Mouse (Mus musculus) thymus, adult 2 months (tissue): ENCODE measurements around the gene Cog6.

Experiments used
- CTCF ChIP-seq: fragments of 200-500 bp; IDR thresholded peaks from 2 replicates; pipeline ENCODE4 v1.5.1; 2012; ENCODE audit warnings: mild to moderate bottlenecking, control low read depth, low read length, moderate library complexity, borderline replicate concordance; ENCODE audit not compliant: control insufficient read depth, poor library complexity, insufficient read depth; ENCODE audit errors: extremely low read depth
- POLR2A ChIP-seq: fragments of 200-500 bp; IDR thresholded peaks from 2 replicates; pipeline ENCODE4 v1.6.1; 2012; ENCODE audit warnings: mild to moderate bottlenecking, low read length, control low read depth, moderate library complexity; ENCODE audit not compliant: control insufficient read depth, poor library complexity, insufficient read depth; ENCODE audit errors: extremely low read depth

DNA sequence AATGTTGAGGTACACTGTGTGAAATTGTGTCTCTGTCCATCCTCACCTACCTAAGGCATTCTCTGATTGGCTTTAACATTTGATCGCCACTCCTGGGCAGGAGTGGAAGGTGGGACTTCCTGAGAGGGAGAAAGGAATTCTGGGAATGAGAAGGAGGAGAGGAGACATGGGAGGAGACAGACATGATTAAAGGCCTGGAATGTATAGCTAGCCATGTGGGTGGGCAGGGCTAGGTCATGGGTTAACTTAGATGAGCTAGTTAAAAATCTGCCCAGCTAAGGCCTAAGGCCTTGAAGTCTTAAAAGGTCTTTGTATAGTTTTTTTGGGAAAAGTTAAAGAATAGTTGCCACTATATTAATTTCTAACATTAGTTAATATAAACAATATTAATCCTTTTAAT lies 19.7 kb downstream of the Cog6 start:
- no peak for TF ChIP-seq CTCF
- TF ChIP-seq POLR2A: no peak
